Mouse (Mus musculus): Measurements from ENCODE around the gene Panx2.

GRCm38 (mm10) chr15:89073993-89074603 lies 14.6 kb downstream of the Panx2 start:
- no peak for TF ChIP-seq E2F4 (IDR thresholded peaks at IDR 0.05; ENCODE audit: insufficient read depth)
- no peak for TF ChIP-seq SRF (IDR thresholded peaks at IDR 0.05; ENCODE audit: control insufficient read depth, insufficient read length, low read depth)
- TF ChIP-seq MAX (IDR thresholded peaks at IDR 0.05; ENCODE audit: low read depth): no peak
- no peak for TF ChIP-seq POLR2A (IDR thresholded peaks at IDR 0.05; ENCODE audit: insufficient read length, low read depth)
- TF ChIP-seq REST (IDR thresholded peaks at IDR 0.05; ENCODE audit: insufficient read depth, insufficient read length): no peak
- no peak for TF ChIP-seq POLR2AphosphoS2 (IDR thresholded peaks at IDR 0.05; ENCODE audit: insufficient read length, low read depth)
- no peak for TF ChIP-seq USF1 (IDR thresholded peaks at IDR 0.05; ENCODE audit: low read depth)
- TF ChIP-seq MYOD1 (IDR thresholded peaks at IDR 0.05; ENCODE audit: control insufficient read depth in 1 of 3, insufficient read length in 2 of 3, low read depth in 2 of 3): no peak
- no peak for TF ChIP-seq TCF12 (IDR thresholded peaks at IDR 0.05; ENCODE audit: insufficient read depth, poor library complexity, severe bottlenecking)
- no peak for TF ChIP-seq CEBPB (IDR thresholded peaks at IDR 0.05; ENCODE audit: insufficient read depth, poor library complexity, severe bottlenecking)
- no peak for TF ChIP-seq MYOG (IDR thresholded peaks at IDR 0.05; ENCODE audit: control insufficient read depth in 1 of 3, insufficient read depth in 1 of 3, insufficient read length in 2 of 3, low read depth in 2 of 3)
- TF ChIP-seq TCF3 (IDR thresholded peaks at IDR 0.05; ENCODE audit: insufficient read length, low read depth): no peak
